Mouse (Mus musculus) heart, adult 2 months (tissue): ENCODE data around the gene Nenf.

Experiments used
- CTCF ChIP-seq: fragments of 200-600 bp; IDR thresholded peaks from 2 replicates; pipeline ENCODE4 v1.8.1; 2022; ENCODE audit warnings: antibody characterized with exemption, mild to moderate bottlenecking, moderate library complexity
- POLR2A ChIP-seq: fragments of 200-500 bp; IDR thresholded peaks from 2 replicates; pipeline ENCODE4 v1.6.1; 2011; ENCODE audit warnings: mild to moderate bottlenecking, low read depth, low read length, control low read depth; ENCODE audit not compliant: insufficient read depth

- TF ChIP-seq POLR2A (no peak), CTCF (no peak)
Measured at GRCm38 (mm10) chr1:191303736-191304135, 14.3 kb downstream of the Nenf start.
